Mouse (Mus musculus) E14TG2a.4 (cell line): Measurements from ENCODE around the gene Nars2.

Source experiments
- CTCF ChIP-seq: conservative IDR thresholded peaks from 2 replicates; pipeline ENCODE4 v1.5.1; 2014; ENCODE audit warnings: low read length
- POU5F1 ChIP-seq: IDR thresholded peaks from 2 replicates; pipeline ENCODE4 v1.6.1; 2014; ENCODE audit warnings: low read length, borderline replicate concordance

- TF ChIP-seq CTCF (no peak), POU5F1 (no peak)
These were observed 129.4 kb downstream of the Nars2 start for GRCm38 (mm10) chr7:97080621-97081241.
